Comparison of ENCODE assay signal across 12 mouse cellular contexts in genomic region chr8:119727093-119727492, GRCm38 (mm10). TPM values are rescaled to one million over a fixed set of nuclear protein-coding genes. Genes with fewer than 3 reads are reported as not detected.
"Had no signal": no experiment of that assay in that cellular context is flagged by ENCODE, and none has a peak within 500 bp of the region (broad histone marks: within the 10 kb centered on the region; RNA-seq: fewer than 3 reads in every experiment).

No protein-coding gene starts in this region.

- ATAC-seq: intestine, embryonic 15.5 days had no signal

- DNase-seq: kidney, adult 18-20 months; kidney, postnatal 10 days; left cerebral cortex, postnatal 4 days; lung, adult 18-20 months; midbrain, embryonic 14.5 days; right cerebral cortex, postnatal 4 days; spleen, adult 18-20 months had no signal

- H3K36me3 ChIP-seq: intestine, embryonic 15.5 days; limb, embryonic 13.5 days; midbrain, embryonic 10.5 days; neural tube, embryonic 12.5 days had no signal

- H3K4me3 ChIP-seq: intestine, embryonic 15.5 days; limb, embryonic 13.5 days; midbrain, embryonic 10.5 days; neural tube, embryonic 12.5 days had no signal

- H3K9me3 ChIP-seq: intestine, embryonic 15.5 days; limb, embryonic 13.5 days; midbrain, embryonic 10.5 days; neural tube, embryonic 12.5 days had no signal

- H3K27me3 ChIP-seq: intestine, embryonic 15.5 days; neural tube, embryonic 12.5 days had no signal

- H3K4me2 ChIP-seq: intestine, embryonic 15.5 days; limb, embryonic 13.5 days; neural tube, embryonic 12.5 days had no signal

- H3K9ac ChIP-seq: intestine, embryonic 15.5 days; limb, embryonic 13.5 days; neural tube, embryonic 12.5 days had no signal

- H3K27ac ChIP-seq: intestine, embryonic 15.5 days; limb, embryonic 13.5 days; midbrain, embryonic 10.5 days; neural tube, embryonic 12.5 days had no signal

- H3K4me1 ChIP-seq: intestine, embryonic 15.5 days; limb, embryonic 13.5 days; neural tube, embryonic 12.5 days had no signal

RNA-seq across cellular contexts. Expression of gene Atp2c2, which starts 27.3 kb away (rescaled TPM):
- total RNA-seq: neutrophil, adult 5-6 weeks had no signal
